Mouse (Mus musculus): ENCODE data around the gene Ntn4. TPM values are rescaled to one million over a fixed set of nuclear protein-coding genes. Genes with fewer than 3 reads are reported as not detected.

The Ntn4 gene
- 0.70 and 0.76 TPM in 2 replicates for polyA plus RNA-seq (2014; fragmentation: Nextera tagmentation; extraction: Ambion mirVana)

GRCm38 (mm10) chr10:93640521-93640952 lies at the start of gene Ntn4:
Gene Ntn4, plus strand, starts transcription at chr10:93640681.
- ATAC-seq (ENCODE audit: low FRiP score) (no peak), DNase-seq (ENCODE audit: low spot score) (no peak)
- H3K4me1 ChIP-seq (replicated peaks; ENCODE audit: control insufficient read depth, insufficient read depth, low read length) = peaks cover 5% of the 10 kb centered on the region

GRCm38 (mm10) chr10:93592456-93592855 lies 48.0 kb upstream of the Ntn4 start:
- H3K4me2 ChIP-seq (replicated peaks) = no peak overlapping the region
- WGBS = 55% methylated on average over 12 of the region's 12 CpGs
- ATAC-seq (ENCODE audit: low FRiP score) = no peak
- no peak for DNase-seq (ENCODE audit: low spot score)
- H3K27ac ChIP-seq = no peak overlapping the region
- H3K27me3 ChIP-seq (ENCODE audit: control insufficient read depth, insufficient read depth, low read length) = no peaks in the 10 kb centered on the region; the same call in 1 of the 2 replicates
- H3K36me3 ChIP-seq (replicated peaks; ENCODE audit: control insufficient read depth, insufficient read depth) = peaks cover under 1% of the 10 kb centered on the region; the same call in 1 of the 2 replicates
- no peak overlapping the region for H3K4me3 ChIP-seq (replicated peaks; ENCODE audit: low read length)
- no peaks in the 10 kb centered on the region for H3K9me3 ChIP-seq (ENCODE audit: control insufficient read depth, low read length)
- peaks cover 11% of the 10 kb centered on the region for H3K4me1 ChIP-seq (replicated peaks; ENCODE audit: control insufficient read depth, insufficient read depth, low read length)
- H3K9ac ChIP-seq = no peak overlapping the region

More at GRCm38 (mm10) chr10:93640521-93640952, at the start of gene Ntn4:
- no peaks in the 10 kb centered on the region for H3K9me3 ChIP-seq (ENCODE audit: control insufficient read depth, low read length)
- H3K27me3 ChIP-seq (ENCODE audit: control insufficient read depth, insufficient read depth, low read length) = no peaks in the 10 kb centered on the region
- 4% methylated on average over 29 of the region's 30 CpGs for WGBS
- peak within 1 kb of the TSS; percentile 89 for H3K4me3 ChIP-seq (replicated peaks; ENCODE audit: low read length)
- H3K27ac ChIP-seq = peak within 1 kb of the TSS; percentile 71
- H3K9ac ChIP-seq = peak within 1 kb of the TSS; percentile 81
- H3K36me3 ChIP-seq (replicated peaks; ENCODE audit: control insufficient read depth, insufficient read depth) = 0 out of 2 replicates have a peak, but pooled peaks cover 6% of the 10 kb centered on the region
- peak within 1 kb of the TSS; percentile 99 for H3K4me2 ChIP-seq (replicated peaks)

- H3K4me1 ChIP-seq (replicated peaks; ENCODE audit: control insufficient read depth, insufficient read depth, low read length) = no peaks in the 10 kb centered on the region
- H3K4me3 ChIP-seq (replicated peaks; ENCODE audit: low read length) = peak overlapping the region; percentile 40
- H3K36me3 ChIP-seq (replicated peaks; ENCODE audit: control insufficient read depth, insufficient read depth) = no peaks in the 10 kb centered on the region
- peak; percentile 94 for DNase-seq (ENCODE audit: low spot score)
- H3K27me3 ChIP-seq (ENCODE audit: control insufficient read depth, insufficient read depth, low read length) = no peaks in the 10 kb centered on the region; the same call in 1 of the 2 replicates
- peak; percentile 77 for ATAC-seq (ENCODE audit: low FRiP score)
- peak overlapping the region; percentile 69 for H3K4me2 ChIP-seq (replicated peaks)
- 0 out of 2 replicates have a peak overlapping the region, but pooled peaks have one; percentile 11 for H3K27ac ChIP-seq
- H3K9me3 ChIP-seq (ENCODE audit: control insufficient read depth, low read length) = no peaks in the 10 kb centered on the region
- WGBS = 2% methylated on average over 22 of the region's 22 CpGs
- peak overlapping the region; percentile 65 for H3K9ac ChIP-seq
Measured at GRCm38 (mm10) chr10:93594022-93594482, 46.4 kb upstream of the Ntn4 start.

GRCm38 (mm10) chr10:93595831-93596230 lies 44.6 kb upstream of the Ntn4 start:
- 60% methylated on average over 4 of the region's 4 CpGs for WGBS
- ATAC-seq (ENCODE audit: low FRiP score) = no peak

GRCm38 (mm10) chr10:93596641-93597040 lies 43.8 kb upstream of the Ntn4 start:
- no peaks in the 10 kb centered on the region; the same call in 1 of the 2 replicates for H3K27me3 ChIP-seq (ENCODE audit: control insufficient read depth, insufficient read depth, low read length)
- H3K4me2 ChIP-seq (replicated peaks) = no peak overlapping the region
- ATAC-seq (ENCODE audit: low FRiP score) (no peak), DNase-seq (ENCODE audit: low spot score) (no peak)
- no peaks in the 10 kb centered on the region for H3K9me3 ChIP-seq (ENCODE audit: control insufficient read depth, low read length)
- no peak overlapping the region for H3K9ac ChIP-seq
- no peaks in the 10 kb centered on the region for H3K36me3 ChIP-seq (replicated peaks; ENCODE audit: control insufficient read depth, insufficient read depth)
- 84% methylated on average over 3 of the region's 3 CpGs for WGBS
- H3K4me1 ChIP-seq (replicated peaks; ENCODE audit: control insufficient read depth, insufficient read depth, low read length) = no peaks in the 10 kb centered on the region
- no peak overlapping the region for H3K27ac ChIP-seq
- no peak overlapping the region for H3K4me3 ChIP-seq (replicated peaks; ENCODE audit: low read length)

More at GRCm38 (mm10) chr10:93595831-93596230, 44.6 kb upstream of the Ntn4 start:
- no peak for DNase-seq (ENCODE audit: low spot score)
- Histone ChIP-seq H3K4me2 (replicated peaks) (no peak overlapping the region), H3K27me3 (ENCODE audit: control insufficient read depth, insufficient read depth, low read length) (no peaks in the 10 kb centered on the region; the same call in 1 of the 2 replicates), H3K9ac (no peak overlapping the region), H3K36me3 (replicated peaks; ENCODE audit: control insufficient read depth, insufficient read depth) (no peaks in the 10 kb centered on the region), H3K9me3 (ENCODE audit: control insufficient read depth, low read length) (no peaks in the 10 kb centered on the region), H3K27ac (no peak overlapping the region), H3K4me1 (replicated peaks; ENCODE audit: control insufficient read depth, insufficient read depth, low read length) (no peaks in the 10 kb centered on the region), H3K4me3 (replicated peaks; ENCODE audit: low read length) (no peak overlapping the region)

- WGBS = 74% methylated on average over 5 of the region's 5 CpGs
- Histone ChIP-seq H3K4me1 (replicated peaks; ENCODE audit: control insufficient read depth, insufficient read depth, low read length) (no peaks in the 10 kb centered on the region), H3K9me3 (ENCODE audit: control insufficient read depth, low read length) (0 out of 2 replicates have a peak, but pooled peaks cover 4% of the 10 kb centered on the region), H3K36me3 (replicated peaks; ENCODE audit: control insufficient read depth, insufficient read depth) (no peaks in the 10 kb centered on the region), H3K9ac (no peak overlapping the region), H3K27ac (no peak overlapping the region), H3K4me3 (replicated peaks; ENCODE audit: low read length) (no peak overlapping the region), H3K27me3 (ENCODE audit: control insufficient read depth, insufficient read depth, low read length) (no peaks in the 10 kb centered on the region), H3K4me2 (replicated peaks) (no peak overlapping the region)
- DNase-seq (ENCODE audit: low spot score) (no peak), ATAC-seq (ENCODE audit: low FRiP score) (no peak)
Measured at GRCm38 (mm10) chr10:93602309-93602708, 38.2 kb upstream of the Ntn4 start.

GRCm38 (mm10) chr10:93603256-93603655 lies 37.2 kb upstream of the Ntn4 start:
- Histone ChIP-seq H3K27ac (no peak overlapping the region), H3K9me3 (ENCODE audit: control insufficient read depth, low read length) (0 out of 2 replicates have a peak, but pooled peaks cover 4% of the 10 kb centered on the region), H3K4me3 (replicated peaks; ENCODE audit: low read length) (no peak overlapping the region), H3K9ac (no peak overlapping the region), H3K27me3 (ENCODE audit: control insufficient read depth, insufficient read depth, low read length) (no peaks in the 10 kb centered on the region), H3K4me2 (replicated peaks) (no peak overlapping the region), H3K36me3 (replicated peaks; ENCODE audit: control insufficient read depth, insufficient read depth) (no peaks in the 10 kb centered on the region), H3K4me1 (replicated peaks; ENCODE audit: control insufficient read depth, insufficient read depth, low read length) (no peaks in the 10 kb centered on the region)
- no peak for ATAC-seq (ENCODE audit: low FRiP score)
- WGBS = 100% methylated on average over 1 of the region's 1 CpGs
- DNase-seq (ENCODE audit: low spot score) = no peak

- 0 out of 2 replicates have a peak, but pooled peaks cover 4% of the 10 kb centered on the region for H3K9me3 ChIP-seq (ENCODE audit: control insufficient read depth, low read length)
- no peaks in the 10 kb centered on the region for H3K4me1 ChIP-seq (replicated peaks; ENCODE audit: control insufficient read depth, insufficient read depth, low read length)
- ATAC-seq (ENCODE audit: low FRiP score) = no peak
- H3K27me3 ChIP-seq (ENCODE audit: control insufficient read depth, insufficient read depth, low read length) = no peaks in the 10 kb centered on the region
- H3K4me3 ChIP-seq (replicated peaks; ENCODE audit: low read length) = no peak overlapping the region
- 91% methylated on average over 9 of the region's 9 CpGs for WGBS
- no peaks in the 10 kb centered on the region for H3K36me3 ChIP-seq (replicated peaks; ENCODE audit: control insufficient read depth, insufficient read depth)
- no peak overlapping the region for H3K9ac ChIP-seq
- H3K4me2 ChIP-seq (replicated peaks) = no peak overlapping the region
- no peak for DNase-seq (ENCODE audit: low spot score)
- H3K27ac ChIP-seq = no peak overlapping the region
Measured at GRCm38 (mm10) chr10:93606326-93606725, 34.2 kb upstream of the Ntn4 start.

- no peak overlapping the region for H3K9ac ChIP-seq
- DNase-seq (ENCODE audit: low spot score) = peak; percentile 54
- no peak overlapping the region for H3K4me3 ChIP-seq (replicated peaks; ENCODE audit: low read length)
- no peak overlapping the region for H3K4me2 ChIP-seq (replicated peaks)
- WGBS = 53% methylated on average over 9 of the region's 9 CpGs
- no peak for ATAC-seq (ENCODE audit: low FRiP score)
- H3K4me1 ChIP-seq (replicated peaks; ENCODE audit: control insufficient read depth, insufficient read depth, low read length) = no peaks in the 10 kb centered on the region
- H3K27ac ChIP-seq = no peak overlapping the region
- 0 out of 2 replicates have a peak, but pooled peaks cover 4% of the 10 kb centered on the region for H3K9me3 ChIP-seq (ENCODE audit: control insufficient read depth, low read length)
- no peaks in the 10 kb centered on the region for H3K36me3 ChIP-seq (replicated peaks; ENCODE audit: control insufficient read depth, insufficient read depth)
- H3K27me3 ChIP-seq (ENCODE audit: control insufficient read depth, insufficient read depth, low read length) = no peaks in the 10 kb centered on the region
Measured at GRCm38 (mm10) chr10:93608051-93608450, 32.4 kb upstream of the Ntn4 start.
